Mouse (Mus musculus) myocyte (in vitro differentiated cells): ENCODE data around the gene Slc25a10. TPM values are rescaled to one million over a fixed set of nuclear protein-coding genes. Genes with fewer than 3 reads are reported as not detected.

Experiments used
- H3K27me3 ChIP-seq: one replicate; pipeline ENCODE4 v1.6.1; 2011; ENCODE audit not compliant: control insufficient read depth, insufficient read depth, insufficient read length
- H3K36me3 ChIP-seq: one replicate; pipeline ENCODE4 v1.6.1; 2011; ENCODE audit not compliant: control insufficient read depth, insufficient read depth
- H3K4me2 ChIP-seq: one replicate; pipeline ENCODE4 v1.6.1; 2011; ENCODE audit warnings: low read depth, control low read depth
- H3K4me3 ChIP-seq: one replicate; pipeline ENCODE4 v1.5.1; 2011; ENCODE audit warnings: mild to moderate bottlenecking, control low read depth, moderate library complexity
- H3K79me2 ChIP-seq: one replicate; pipeline ENCODE4 v1.6.1; 2011; ENCODE audit not compliant: control insufficient read depth, insufficient read depth
- H3ac ChIP-seq: one replicate; pipeline ENCODE4 v1.6.1; 2011; ENCODE audit not compliant: control insufficient read depth, insufficient read length
- CEBPB ChIP-seq: IDR thresholded peaks from 2 replicates; pipeline ENCODE4 v1.6.1; 2011; ENCODE audit warnings: mild to moderate bottlenecking, moderate library complexity; ENCODE audit not compliant: poor library complexity, insufficient read depth, severe bottlenecking
- E2F4 ChIP-seq: IDR thresholded peaks from one replicate; pipeline ENCODE4 v1.6.1; 2011; ENCODE audit warnings: mild to moderate bottlenecking, control low read depth, moderate library complexity; ENCODE audit not compliant: insufficient read depth
- MAX ChIP-seq: IDR thresholded peaks from one replicate; pipeline ENCODE4 v1.6.1; 2011; ENCODE audit warnings: low read depth, mild to moderate bottlenecking, control low read depth
- MYOD1 ChIP-seq, 3 experiments: IDR thresholded peaks; one replicate each; pipeline ENCODE4 v1.6.1; 2011; ENCODE audit warnings: control low read depth in 2 of 3, low read depth in 2 of 3, mild to moderate bottlenecking in 2 of 3, moderate library complexity in 1 of 3; ENCODE audit not compliant: insufficient read length in 2 of 3, control insufficient read depth in 1 of 3
- MYOG ChIP-seq, 3 experiments: IDR thresholded peaks; one replicate each; pipeline ENCODE4 v1.6.1; 2011; ENCODE audit warnings: control low read depth in 2 of 3, low read depth in 2 of 3, mild to moderate bottlenecking in 2 of 3; ENCODE audit not compliant: insufficient read length in 2 of 3, control insufficient read depth in 1 of 3, insufficient read depth in 1 of 3
- POLR2A ChIP-seq: IDR thresholded peaks from one replicate; pipeline ENCODE4 v1.6.1; 2011; ENCODE audit warnings: low read depth, mild to moderate bottlenecking, control low read depth, moderate library complexity; ENCODE audit not compliant: insufficient read length
- POLR2AphosphoS2 ChIP-seq: IDR thresholded peaks from one replicate; pipeline ENCODE4 v1.6.1; 2011; ENCODE audit warnings: low read depth, control low read depth; ENCODE audit not compliant: insufficient read length
- REST ChIP-seq: IDR thresholded peaks from one replicate; pipeline ENCODE4 v1.6.1; 2011; ENCODE audit warnings: mild to moderate bottlenecking, control low read depth, moderate library complexity; ENCODE audit not compliant: insufficient read depth, insufficient read length
- SRF ChIP-seq: IDR thresholded peaks from one replicate; pipeline ENCODE4 v1.6.1; 2011; ENCODE audit warnings: low read depth; ENCODE audit not compliant: control insufficient read depth, insufficient read length
- TCF12 ChIP-seq: IDR thresholded peaks from one replicate; pipeline ENCODE4 v1.6.1; 2011; ENCODE audit warnings: mild to moderate bottlenecking, control low read depth; ENCODE audit not compliant: poor library complexity, insufficient read depth, severe bottlenecking
- TCF3 ChIP-seq: IDR thresholded peaks from one replicate; pipeline ENCODE4 v1.6.1; 2011; ENCODE audit warnings: low read depth, control low read depth; ENCODE audit not compliant: insufficient read length
- USF1 ChIP-seq: IDR thresholded peaks from one replicate; pipeline ENCODE4 v1.6.1; 2011; ENCODE audit warnings: low read depth, mild to moderate bottlenecking, control low read depth, moderate library complexity
- polyA plus RNA-seq: library from polyadenylated mRNA; unstranded; fragments of >200 nt; fragmentation: generic; extraction: Trizol; gene quantifications from one replicate; pipeline ENCODE4 v1.2.1, GENCODE M21; 2012; ENCODE audit warnings: missing spikeins

Slc25a10 gene
- polyA plus RNA-seq, 1 experiment, result 43.8 TPM

DNA sequence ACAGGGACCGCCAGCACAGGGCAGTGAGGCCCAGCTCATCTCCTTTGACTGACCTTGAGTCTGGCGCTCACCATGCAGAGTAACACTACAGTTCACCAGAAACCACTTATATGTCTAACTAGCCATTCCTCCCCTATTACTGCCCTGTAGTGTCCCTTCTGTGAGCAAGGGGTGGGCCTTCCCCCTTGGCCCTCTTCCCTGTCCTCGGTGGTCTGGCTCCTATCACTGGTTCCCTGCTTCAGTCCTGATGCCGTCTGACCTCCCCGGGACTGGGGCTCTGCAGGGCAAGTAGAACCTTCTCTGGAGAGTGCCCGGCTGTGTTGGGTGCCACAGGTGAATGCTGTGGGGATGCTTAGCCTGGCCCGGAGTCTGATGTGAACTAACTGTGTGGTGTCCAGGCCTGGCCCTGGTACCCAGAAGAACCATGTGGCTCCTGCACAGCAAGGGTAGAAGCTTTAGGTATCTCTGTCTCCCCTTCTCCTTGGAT is 8.1 kb upstream of the Slc25a10 start:
- H3ac ChIP-seq, result no peak overlapping the region
- TF ChIP-seq TCF3, result no peak
- no peaks in the 10 kb centered on the region for H3K27me3 ChIP-seq
- peaks cover 24% of the 10 kb centered on the region for H3K79me2 ChIP-seq
- H3K4me3 ChIP-seq, result peak overlapping the region; percentile 91
- H3K36me3 ChIP-seq, result peaks cover 28% of the 10 kb centered on the region
- H3K4me2 ChIP-seq, result peak overlapping the region; percentile 78

DNA sequence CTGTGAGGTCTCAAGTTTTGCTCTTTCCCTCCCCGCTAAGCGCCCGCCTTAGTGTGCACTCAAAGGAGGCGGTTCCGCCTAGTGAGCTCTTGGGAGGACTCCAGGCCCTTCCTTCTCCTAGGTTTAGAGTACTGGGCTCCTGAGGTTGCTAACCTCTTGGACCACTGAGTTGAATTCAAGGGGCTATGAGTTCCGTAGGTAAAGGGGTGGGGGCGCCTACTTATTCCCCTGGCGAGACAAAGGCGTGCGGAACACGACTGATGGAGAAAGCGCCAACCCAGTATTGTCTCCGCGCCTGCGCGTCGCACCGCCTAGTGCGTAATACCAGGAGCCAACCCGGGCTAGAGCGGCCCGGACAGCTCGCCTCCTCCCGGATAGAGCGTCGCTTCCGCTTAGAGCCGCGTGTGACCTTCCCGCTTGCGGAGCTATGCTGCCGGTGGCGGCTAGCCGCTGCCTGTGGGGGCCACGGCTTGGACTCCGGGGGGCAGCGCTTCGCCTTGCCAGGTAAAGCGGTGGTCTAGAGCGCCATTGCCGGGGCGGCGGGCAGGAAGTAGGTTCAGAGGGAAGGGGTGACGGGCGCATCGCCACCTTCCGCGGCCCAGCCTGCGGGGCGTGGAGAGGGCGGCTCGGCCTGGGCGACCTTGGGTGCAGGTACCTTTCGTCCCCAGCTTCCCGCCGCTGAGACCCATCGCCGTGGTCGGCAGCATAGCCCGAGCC is 7.2 kb upstream of the Slc25a10 start, which contains the start of gene Mrpl12:
Gene Mrpl12, plus strand, starts transcription at position 349 of the 717 bp plus-strand sequence.
- peak within 1 kb of the TSS; percentile 92 for H3K4me2 ChIP-seq
- H3K27me3 ChIP-seq, result no peaks in the 10 kb centered on the region
- peak within 1 kb of the TSS; percentile 91 for H3K4me3 ChIP-seq
- peaks cover 28% of the 10 kb centered on the region for H3K36me3 ChIP-seq
- H3K79me2 ChIP-seq, result peaks cover 24% of the 10 kb centered on the region
- H3ac ChIP-seq, result peak within 1 kb of the TSS; percentile 90
- TF ChIP-seq POLR2AphosphoS2 (peak; percentile 90), MYOG (IDR thresholded peaks at IDR 0.05; ENCODE audit: control insufficient read depth in 1 of 3, insufficient read depth in 1 of 3, insufficient read length in 2 of 3, low read depth in 2 of 3) (peak in 2 of 3 experiments; percentile 12 to 59), POLR2A (peak; percentile 84), TCF3 (no peak), SRF (peak; percentile 79)

DNA sequence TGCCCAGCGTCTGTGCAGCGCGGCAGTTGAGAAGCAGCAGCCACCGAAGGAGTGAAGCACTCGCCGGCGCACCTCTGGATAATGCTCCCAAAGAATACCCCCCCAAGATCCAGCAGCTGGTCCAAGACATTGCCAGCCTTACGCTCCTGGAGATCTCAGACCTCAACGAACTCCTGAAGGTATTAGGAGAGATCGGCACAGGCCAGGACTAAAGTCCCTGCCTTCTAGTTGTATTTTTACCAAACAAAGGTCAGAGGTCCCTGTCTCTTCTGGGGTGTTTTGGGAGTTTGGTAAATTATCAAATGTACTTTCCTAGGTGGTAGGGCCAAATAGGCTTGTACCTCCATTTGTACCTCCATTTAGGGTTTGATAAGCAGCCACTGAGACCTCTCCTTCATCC is 6.4 kb upstream of the Slc25a10 start:
- TF ChIP-seq SRF (no peak), CEBPB (no peak), MYOD1 (IDR thresholded peaks at IDR 0.05; ENCODE audit: control insufficient read depth in 1 of 3, insufficient read length in 2 of 3, low read depth in 2 of 3) (no peak), POLR2A (no peak), MYOG (IDR thresholded peaks at IDR 0.05; ENCODE audit: control insufficient read depth in 1 of 3, insufficient read depth in 1 of 3, insufficient read length in 2 of 3, low read depth in 2 of 3) (no peak), TCF12 (no peak), USF1 (no peak), REST (no peak), MAX (no peak), POLR2AphosphoS2 (no peak), E2F4 (no peak), TCF3 (no peak)
- Histone ChIP-seq H3K27me3 (no peaks in the 10 kb centered on the region), H3K4me3 (peak overlapping the region; percentile 91), H3K79me2 (peaks cover 24% of the 10 kb centered on the region), H3ac (peak overlapping the region; percentile 90), H3K4me2 (peak overlapping the region; percentile 92), H3K36me3 (peaks cover 28% of the 10 kb centered on the region)

DNA sequence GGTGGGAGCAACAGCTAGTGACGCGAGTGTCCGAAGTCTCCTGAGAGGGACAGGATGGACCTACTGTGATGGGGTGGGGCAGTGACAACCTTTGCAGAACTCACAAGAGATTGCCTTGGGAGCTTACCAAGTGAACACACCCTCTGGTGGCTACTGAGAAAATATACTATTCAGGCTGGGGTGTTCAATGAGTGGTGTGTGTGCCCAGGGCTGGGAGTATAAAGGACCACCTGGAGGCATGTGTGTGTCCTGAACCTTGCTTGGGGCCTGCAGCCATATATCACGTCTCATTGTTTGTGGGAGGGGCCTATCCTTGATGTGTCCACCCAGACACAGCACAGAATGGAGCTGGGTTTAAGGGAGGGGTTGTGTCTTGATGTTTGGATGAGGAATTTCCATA is 3.1 kb upstream of the Slc25a10 start:
- H3K4me3 ChIP-seq, result no peak overlapping the region
- H3K36me3 ChIP-seq, result peaks cover 16% of the 10 kb centered on the region
- peaks cover 30% of the 10 kb centered on the region for H3K79me2 ChIP-seq
- TF ChIP-seq POLR2AphosphoS2, result no peak
- no peak for TF ChIP-seq MYOD1 (IDR thresholded peaks at IDR 0.05; ENCODE audit: control insufficient read depth in 1 of 3, insufficient read length in 2 of 3, low read depth in 2 of 3)
- no peak for TF ChIP-seq E2F4
- no peak for TF ChIP-seq TCF12
- no peak for TF ChIP-seq POLR2A
- TF ChIP-seq SRF, result no peak
- no peak for TF ChIP-seq TCF3
- no peak for TF ChIP-seq MYOG (IDR thresholded peaks at IDR 0.05; ENCODE audit: control insufficient read depth in 1 of 3, insufficient read depth in 1 of 3, insufficient read length in 2 of 3, low read depth in 2 of 3)
- no peak for TF ChIP-seq CEBPB
- no peak for TF ChIP-seq USF1
- TF ChIP-seq MAX, result no peak
- no peak for TF ChIP-seq REST
- no peak overlapping the region for H3ac ChIP-seq
- no peak overlapping the region for H3K4me2 ChIP-seq
- H3K27me3 ChIP-seq, result no peaks in the 10 kb centered on the region

DNA sequence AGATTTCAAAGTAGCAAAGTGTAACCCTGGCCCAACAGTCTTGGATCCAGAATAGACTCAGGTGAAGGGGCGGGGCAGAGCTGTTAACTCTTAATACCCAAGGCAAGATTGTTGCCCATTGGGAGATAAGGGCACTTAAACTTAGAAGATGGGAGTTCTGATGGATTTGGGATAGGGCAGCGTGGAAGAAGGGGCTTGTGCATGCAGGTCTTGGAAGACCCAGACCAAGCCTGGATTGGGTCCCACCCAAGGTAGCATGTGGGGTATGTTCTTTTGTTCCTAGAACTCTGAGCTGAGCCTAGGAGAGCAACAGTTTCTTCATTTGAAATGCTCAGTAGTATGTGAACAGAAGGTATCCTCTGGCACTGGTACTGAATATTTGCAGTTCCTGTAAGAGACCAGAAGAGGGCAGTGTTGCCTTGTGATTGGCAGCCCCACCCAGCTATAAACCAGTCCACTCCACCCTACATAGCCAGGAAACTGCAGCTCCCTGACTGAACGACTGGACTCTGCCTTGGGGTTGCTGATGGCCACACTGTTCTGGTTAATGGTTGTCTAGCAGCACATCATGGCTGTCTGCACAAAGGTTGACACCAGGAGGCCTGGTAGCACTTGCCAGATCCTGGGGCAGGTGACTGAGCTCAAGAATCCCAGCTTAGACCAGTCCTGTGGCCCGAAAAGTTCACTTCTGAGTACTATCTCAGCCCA is 2.4 kb upstream of the Slc25a10 start:
- Histone ChIP-seq H3K79me2 (peaks cover 34% of the 10 kb centered on the region), H3K36me3 (peaks cover 16% of the 10 kb centered on the region), H3K27me3 (no peaks in the 10 kb centered on the region), H3K4me3 (no peak overlapping the region), H3K4me2 (no peak overlapping the region), H3ac (no peak overlapping the region)
- TF ChIP-seq POLR2AphosphoS2 (peak; percentile 60), SRF (no peak)
